Mouse (Mus musculus) ES-E14 (cell line): ENCODE measurements around the gene Cyp2d11.

Experiments used
- CHD2 ChIP-seq: IDR thresholded peaks from 2 replicates; pipeline ENCODE4 v1.6.1; 2014; ENCODE audit warnings: mild to moderate bottlenecking, low read depth, low read length, inconsistent platforms
- MAFK ChIP-seq: IDR thresholded peaks from 2 replicates; pipeline ENCODE4 v1.6.1; 2014; ENCODE audit warnings: mild to moderate bottlenecking, low read depth, low read length, inconsistent platforms; ENCODE audit not compliant: insufficient read depth
- ZC3H11A ChIP-seq: IDR thresholded peaks from 2 replicates; pipeline ENCODE4 v1.6.1; 2012; ENCODE audit warnings: low read depth, mild to moderate bottlenecking, inconsistent platforms, low read length, borderline replicate concordance
- ZNF384 ChIP-seq: IDR thresholded peaks from 2 replicates; pipeline ENCODE4 v1.6.1; 2012; ENCODE audit warnings: low read depth, low read length, inconsistent platforms

GRCm38 (mm10) chr15:82341675-82342542 is 51.9 kb downstream of the Cyp2d11 start:
- TF ChIP-seq CHD2 (no peak), ZNF384 (no peak), ZC3H11A (no peak), MAFK (no peak)
